Mouse (Mus musculus): ENCODE results near the gene Sorcs2.

DNA sequence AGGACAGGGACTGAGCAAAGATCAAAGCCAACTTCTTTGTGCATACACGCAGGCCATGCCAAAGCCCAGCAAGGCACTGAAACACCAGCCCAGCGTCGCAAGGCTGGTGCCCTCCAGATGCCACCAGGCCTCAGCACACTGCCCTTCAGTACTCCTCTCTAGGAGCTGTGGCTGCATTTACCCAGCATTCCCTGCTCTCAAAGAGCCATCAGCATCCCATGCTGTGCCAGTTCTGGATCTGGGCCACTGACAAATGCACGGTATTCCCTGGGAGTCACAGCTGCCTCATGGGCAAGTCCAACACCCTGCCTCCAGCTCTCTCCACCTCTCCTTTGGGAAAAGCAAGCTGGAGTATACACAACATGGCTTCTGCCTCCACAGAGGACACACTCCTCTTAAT is 177.8 kb downstream of the Sorcs2 start:
- TF ChIP-seq CTCF (IDR thresholded peaks at IDR 0.05; ENCODE audit: low read depth), result no peak
- TF ChIP-seq EP300 (optimal IDR thresholded peaks at IDR 0.05), result no peak

All from stomach, postnatal 0 days (tissue).